Mouse (Mus musculus) kidney, adult 2 months (tissue): ENCODE measurements around the gene Siva1.

ENCODE experiments used
- CTCF ChIP-seq: fragments of 200-500 bp; conservative IDR thresholded peaks from 2 replicates; pipeline ENCODE4 v1.5.1; 2011; ENCODE audit warnings: low read depth, mild to moderate bottlenecking, control low read depth, low read length, moderate library complexity, mixed read lengths; ENCODE audit not compliant: insufficient read depth, insufficient read length
- POLR2A ChIP-seq: fragments of 200-500 bp; IDR thresholded peaks from one replicate; pipeline ENCODE4 v1.6.1; 2011; ENCODE audit warnings: low read depth, low read length, control low read depth

DNA sequence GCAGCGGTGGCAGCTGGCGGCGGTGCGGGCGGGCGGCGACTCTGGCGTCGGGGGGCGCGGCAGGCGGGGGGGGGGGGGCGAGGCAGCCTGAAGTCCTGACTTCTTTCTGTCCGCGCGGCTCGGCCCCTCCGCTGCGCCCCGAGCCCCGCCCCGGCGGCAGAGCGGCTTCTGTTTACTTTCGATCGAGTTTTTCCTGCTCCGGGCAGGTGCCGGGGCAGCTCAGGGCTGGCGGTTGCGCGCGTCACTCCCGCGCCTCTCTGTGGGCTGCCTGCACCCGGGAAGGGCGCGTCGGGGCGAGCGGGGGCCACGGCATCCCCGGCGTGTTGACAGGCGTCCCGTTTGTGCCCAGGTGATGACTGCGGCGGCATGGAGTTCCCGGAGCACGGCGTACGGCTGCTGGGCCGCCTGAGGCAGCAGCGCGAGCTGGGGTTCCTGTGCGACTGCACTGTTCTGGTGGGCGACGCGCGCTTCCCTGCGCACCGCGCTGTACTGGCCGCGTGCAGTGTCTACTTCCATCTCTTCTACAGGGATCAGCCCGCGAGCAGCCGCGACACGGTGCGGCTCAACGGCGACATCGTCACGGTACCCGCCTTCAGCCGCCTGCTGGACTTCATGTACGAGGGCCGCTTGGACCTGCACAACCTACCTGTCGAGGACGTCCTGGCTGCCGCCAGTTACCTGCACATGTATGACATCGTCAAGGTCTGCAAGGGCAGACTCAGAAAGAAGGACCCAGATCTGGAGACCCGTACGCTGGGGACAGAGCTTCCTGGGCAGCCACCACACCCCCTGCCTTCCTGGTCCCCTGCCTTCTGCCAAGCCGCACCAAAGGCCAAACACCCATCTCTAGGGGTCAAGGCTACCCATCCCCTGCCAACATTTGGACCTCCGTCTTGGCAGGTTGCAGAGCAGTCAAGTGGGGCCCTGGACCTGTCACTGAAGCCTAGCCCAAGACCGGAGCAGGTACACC, 34.8 kb downstream of the Siva1 start:
- TF ChIP-seq CTCF: no peak
- no peak for TF ChIP-seq POLR2A
